Mouse (Mus musculus): ENCODE data around the gene Hinfp.

GRCm38 (mm10) chr9:44283183-44283582, 22.3 kb downstream of the Hinfp start:
- no peak for TF ChIP-seq CTCF (IDR thresholded peaks at IDR 0.05; ENCODE audit: extremely low read depth, insufficient read depth, low read length)
- no peak for TF ChIP-seq POLR2A (IDR thresholded peaks at IDR 0.05; ENCODE audit: extremely low read depth, insufficient read depth, low read length)

All from cortical plate, adult 2 months (tissue).